Mouse (Mus musculus): ENCODE measurements around the gene Foxc1.

The Foxc1 gene

DNA sequence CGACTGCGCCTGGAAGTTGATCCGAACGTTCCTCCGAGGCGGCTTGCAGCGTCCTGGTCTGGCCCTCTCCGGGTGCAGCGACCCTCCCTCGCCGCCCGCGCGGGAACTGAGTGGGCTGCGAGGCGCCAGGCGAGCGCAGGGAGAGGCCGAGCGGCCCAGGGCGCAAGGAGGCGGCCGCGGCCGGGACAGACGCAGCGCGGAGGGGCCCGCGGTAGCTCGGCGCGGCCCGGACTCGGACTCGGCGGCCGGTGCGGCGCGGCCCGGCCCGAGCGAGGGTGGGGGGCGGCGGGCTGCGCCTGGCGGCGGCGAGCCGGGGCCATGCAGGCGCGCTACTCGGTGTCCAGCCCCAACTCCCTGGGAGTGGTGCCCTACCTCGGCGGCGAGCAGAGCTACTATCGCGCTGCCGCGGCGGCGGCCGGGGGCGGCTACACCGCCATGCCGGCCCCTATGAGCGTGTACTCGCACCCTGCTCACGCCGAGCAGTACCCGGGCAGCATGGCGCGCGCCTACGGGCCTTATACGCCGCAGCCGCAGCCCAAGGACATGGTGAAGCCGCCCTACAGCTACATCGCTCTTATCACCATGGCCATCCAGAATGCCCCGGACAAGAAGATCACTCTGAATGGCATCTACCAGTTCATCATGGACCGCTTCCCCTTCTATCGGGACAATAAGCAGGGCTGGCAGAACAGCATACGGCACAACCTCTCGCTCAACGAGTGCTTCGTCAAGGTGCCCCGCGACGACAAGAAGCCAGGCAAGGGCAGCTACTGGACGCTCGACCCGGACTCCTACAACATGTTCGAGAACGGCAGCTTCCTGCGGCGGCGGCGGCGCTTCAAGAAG lies 680 bp downstream of the Foxc1 start:
- no peak for DNase-seq (ENCODE audit: low spot score)

DNA sequence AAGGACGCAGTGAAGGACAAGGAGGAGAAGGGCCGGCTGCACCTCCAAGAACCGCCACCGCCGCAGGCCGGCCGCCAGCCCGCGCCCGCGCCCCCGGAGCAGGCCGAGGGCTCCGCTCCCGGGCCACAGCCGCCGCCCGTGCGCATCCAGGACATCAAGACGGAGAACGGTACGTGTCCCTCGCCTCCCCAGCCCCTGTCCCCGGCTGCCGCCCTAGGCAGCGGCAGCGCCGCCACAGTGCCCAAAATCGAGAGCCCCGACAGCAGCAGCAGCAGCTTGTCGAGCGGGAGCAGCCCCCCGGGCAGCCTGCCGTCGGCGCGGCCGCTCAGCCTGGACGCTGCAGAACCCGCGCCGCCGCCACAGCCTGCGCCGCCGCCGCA lies 1.3 kb downstream of the Foxc1 start:
- DNase-seq (ENCODE audit: low spot score) = no peak

DNA sequence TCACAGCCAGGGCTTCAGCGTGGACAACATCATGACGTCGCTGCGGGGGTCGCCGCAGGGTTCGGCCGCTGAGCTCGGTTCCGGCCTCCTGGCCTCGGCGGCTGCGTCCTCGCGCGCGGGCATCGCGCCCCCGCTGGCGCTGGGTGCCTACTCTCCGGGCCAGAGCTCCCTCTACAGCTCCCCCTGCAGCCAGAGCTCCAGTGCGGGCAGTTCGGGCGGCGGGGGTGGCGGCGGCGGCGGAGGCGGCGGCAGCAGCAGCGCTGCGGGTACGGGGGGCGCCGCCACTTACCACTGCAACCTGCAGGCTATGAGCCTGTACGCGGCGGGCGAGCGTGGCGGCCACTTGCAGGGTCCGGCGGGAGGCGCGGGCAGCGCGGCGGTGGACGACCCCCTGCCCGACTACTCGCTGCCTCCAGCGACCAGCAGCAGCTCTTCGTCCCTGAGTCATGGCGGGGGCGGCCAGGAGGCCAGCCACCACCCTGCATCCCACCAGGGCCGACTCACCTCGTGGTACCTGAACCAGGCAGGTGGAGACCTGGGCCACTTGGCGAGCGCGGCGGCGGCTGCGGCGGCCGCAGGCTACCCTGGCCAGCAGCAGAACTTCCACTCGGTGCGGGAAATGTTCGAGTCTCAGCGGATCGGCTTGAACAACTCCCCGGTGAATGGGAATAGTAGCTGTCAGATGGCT lies 1.8 kb downstream of the Foxc1 start:
- no peak for DNase-seq (ENCODE audit: low spot score)

DNA sequence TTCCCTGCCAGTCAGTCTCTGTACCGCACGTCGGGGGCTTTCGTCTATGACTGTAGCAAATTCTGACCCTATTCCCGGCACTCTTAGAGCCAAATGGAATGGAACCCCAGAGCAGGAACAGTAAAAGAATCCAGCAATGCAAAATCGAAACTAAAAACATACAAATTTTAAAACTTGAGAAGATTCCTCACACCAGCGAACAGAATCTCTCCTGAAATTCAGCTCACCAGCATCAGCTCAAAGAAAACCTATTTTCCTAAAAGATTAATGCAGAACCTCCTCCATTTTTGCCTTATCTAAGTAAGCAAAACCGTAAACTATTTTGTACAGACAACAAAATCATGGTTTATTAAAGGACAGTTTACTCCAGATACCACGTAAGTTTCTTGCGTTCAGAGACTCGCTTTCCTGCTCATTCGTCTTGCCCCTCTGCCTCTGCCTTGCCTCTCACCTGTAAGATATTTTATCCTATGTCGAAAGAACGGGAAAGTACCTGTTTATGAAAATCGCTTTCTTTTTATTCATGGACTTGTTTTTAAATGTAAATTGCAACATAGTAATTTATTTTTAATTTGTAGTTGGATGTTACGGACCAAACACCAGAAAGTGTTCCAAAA lies 2.5 kb downstream of the Foxc1 start:
- no peak for DNase-seq (ENCODE audit: low spot score)

DNA sequence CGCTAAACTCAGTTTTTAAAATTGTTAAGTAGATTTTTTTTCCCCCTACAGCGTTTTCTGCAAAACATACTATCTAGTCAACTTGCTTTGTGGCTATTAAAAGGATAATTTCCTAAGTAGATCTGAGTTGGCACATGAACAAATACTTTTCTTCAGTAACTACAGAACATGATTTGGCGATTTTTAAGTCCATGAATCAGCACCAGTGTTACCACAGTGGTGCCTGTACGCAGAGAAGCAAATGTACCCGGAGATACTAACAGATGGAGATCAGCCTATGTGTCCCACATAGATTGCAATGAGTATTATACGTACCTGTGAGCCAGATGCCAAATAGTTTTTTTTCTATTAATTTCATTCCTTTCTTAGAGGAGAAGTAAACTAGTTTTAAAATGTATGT lies 3.3 kb downstream of the Foxc1 start:
- no peak for DNase-seq (ENCODE audit: low spot score)

DNA sequence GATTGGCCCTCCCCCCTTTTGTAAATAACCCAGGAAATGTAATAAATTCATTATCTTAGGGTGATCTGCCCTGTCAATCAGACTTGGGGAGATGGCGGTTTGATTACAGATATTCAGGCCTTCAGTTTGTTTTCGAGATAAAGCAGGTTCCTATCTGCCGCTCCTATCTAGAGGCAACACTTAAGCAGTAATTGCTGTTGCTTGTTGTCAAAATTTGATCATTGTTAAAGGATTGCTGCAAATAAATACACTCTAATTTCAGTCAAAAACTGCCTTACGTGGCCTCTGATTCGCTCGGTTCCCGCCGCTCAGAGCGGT lies 3.9 kb downstream of the Foxc1 start:
- no peak for DNase-seq (ENCODE audit: low spot score)

DNA sequence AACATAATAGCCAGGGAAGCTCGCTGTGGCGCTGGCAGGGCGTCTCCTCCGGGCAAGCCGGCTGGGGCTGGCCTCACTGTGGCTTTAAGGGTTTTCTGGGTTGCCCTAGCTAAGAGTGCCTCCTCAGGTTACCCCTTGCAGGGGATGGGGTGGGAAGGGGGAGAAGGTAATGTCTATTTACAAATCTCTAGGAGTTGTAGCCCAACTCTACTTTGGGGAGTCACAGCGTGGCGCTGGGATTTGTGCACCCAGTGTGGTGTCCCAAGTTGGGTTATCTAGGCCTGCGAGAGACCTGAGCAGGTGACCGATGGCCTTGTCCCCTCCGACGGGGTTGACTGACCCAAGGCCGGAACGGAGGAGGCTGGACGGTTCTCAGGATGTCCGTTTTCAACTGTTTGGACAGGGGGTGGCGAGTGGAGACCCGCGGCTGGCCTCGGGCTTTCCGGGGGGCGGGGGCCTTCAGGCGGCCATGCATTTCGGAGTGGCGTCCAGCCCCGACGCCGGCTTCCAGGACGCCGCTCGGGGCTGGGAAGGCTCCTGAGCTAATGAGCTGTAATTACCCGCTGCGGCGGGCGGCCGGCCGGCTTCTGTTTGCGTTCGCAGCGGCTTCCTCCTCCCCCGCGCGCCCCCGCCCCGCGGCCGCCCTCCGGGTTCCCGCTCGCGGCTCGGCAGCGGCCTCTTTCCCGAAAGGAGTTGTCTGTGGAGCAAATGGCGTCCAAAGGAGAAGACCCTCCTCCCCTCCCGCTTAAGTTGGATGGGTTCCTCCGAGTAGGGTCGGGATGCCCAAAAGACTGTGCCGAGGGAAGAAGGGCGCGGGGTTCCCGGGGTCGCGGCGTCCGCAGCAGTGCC lies 4.5 kb downstream of the Foxc1 start:
- DNase-seq (ENCODE audit: low spot score) = no peak

DNA sequence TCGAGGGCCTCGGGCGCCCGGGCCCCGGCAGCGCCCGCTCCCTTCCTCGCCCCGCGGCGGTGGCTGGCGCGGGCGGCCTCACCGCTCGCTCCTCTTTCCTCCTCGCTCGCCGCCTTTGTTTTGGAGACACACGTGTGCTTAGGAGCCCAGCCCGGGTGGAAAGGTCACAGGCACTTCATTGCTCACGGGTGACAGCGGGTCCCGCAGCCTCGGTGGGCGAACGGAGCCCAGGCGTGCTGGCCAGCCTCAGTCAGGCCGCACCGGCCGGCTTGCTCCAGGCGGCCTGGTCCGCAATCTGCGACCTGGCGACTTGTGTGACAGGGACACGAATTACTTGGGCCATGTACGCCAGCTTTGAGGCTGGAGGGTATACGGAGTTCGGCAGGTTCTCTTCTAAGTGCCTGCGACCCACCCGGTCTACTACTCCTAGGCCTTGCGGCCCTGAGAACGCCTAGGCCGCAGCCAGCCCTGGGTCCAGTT lies 5.1 kb downstream of the Foxc1 start:
- DNase-seq (ENCODE audit: low spot score) = no peak

DNA sequence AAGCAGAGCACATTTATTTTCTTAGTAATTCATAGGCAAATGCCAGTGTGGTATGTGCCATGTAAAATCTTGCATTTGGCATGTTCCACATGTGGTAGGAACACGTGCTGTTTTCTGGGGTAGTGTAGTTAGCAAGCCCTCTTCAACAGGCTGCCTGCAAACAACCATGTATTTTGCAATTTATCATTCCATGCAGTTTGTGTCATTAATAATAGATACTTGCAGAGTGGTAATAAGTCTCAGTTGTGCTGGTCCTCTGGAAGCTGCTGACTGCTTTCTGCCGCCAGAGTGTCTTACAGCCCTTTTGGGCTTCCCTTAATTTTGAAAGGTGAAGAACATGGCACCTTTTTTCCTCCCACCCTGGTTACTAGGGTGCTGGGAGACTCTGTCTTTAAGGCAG lies 6.3 kb downstream of the Foxc1 start:
- DNase-seq (ENCODE audit: low spot score) = no peak

DNA sequence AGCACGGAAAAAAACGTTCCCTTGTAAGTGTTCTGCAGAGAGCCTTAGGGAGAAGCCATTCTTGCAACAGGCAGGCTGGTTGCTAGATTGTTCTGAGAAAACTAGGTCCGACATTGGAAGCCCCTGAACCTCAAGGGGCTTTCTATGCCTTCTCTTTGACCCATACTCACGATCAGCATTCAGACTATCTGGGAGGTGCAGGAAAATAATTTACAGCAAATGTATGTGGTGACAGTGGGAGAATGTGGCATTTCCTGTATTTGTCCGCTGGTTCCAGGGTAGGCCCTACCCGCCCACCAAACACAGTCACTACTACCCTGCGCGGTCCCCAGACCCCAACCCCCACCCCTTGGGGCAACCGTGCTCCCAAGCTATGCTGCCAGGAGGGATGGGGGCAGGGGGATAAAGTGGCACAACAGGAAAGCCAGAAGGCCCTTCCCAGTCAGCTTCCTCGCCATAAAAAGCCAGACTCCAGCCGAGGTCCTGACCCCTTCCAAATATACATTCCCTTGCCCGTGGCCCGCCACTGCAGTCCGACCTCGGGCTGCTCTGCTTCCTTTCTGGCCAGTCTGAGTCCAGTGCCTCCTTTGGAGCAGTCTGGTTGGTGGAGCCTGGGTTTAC lies 9.1 kb downstream of the Foxc1 start:
- DNase-seq (ENCODE audit: low spot score) = no peak

DNA sequence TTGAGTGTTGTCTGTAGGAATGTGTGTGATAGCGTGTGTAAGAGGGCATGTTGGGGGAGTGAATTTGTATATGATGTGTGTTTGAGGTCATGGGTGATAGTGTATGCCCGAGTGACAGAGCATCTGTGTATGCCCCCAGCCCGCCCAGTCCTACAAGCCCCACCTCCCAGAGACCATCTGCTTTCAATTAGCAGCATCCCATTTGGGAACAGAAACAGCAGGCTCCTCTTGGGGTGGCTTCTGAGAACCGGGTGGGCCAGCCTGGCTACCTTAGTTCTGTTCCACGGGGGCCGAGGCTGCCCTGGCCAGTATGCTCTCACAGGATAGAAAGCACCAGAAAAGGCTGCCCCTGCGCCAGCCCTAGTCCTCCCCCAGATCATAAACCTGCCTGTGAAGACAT lies 11.9 kb downstream of the Foxc1 start:
- DNase-seq (ENCODE audit: low spot score) = no peak

DNA sequence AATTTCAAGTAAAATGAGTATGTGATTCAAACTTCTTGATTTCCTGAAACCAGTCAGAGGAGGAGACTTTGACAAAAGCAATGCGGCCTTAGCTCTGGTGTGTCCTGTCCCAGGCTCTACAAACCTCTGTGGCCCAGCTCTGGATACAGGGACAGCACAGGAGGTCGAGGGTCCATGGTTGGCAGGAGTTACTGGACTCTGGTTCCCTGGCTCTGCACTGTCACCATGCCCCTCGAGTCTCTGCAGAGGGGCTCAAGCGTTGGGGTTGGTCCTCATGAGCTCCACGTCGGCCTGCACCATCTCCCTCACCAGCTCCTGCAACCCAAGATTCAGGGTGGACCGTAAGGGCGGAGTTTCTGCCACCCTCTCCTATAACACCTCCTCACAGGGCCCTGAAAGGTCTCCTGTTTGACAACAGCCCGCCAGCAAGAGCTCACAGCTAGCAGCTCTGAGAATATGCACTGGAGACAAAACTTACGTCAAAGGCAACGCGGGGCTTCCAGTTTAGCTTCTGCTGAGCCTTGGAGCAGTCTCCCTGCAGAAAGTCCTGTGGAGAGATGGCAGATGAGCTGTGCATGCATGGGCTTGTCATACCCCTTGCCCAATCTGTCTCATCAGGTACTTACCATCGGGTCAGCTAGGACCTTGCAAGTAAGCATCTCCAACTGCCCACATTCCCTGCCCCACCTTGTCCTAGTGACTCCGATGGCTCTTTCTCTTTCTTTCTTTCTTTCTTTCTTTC lies 13.4 kb downstream of the Foxc1 start:
- DNase-seq (ENCODE audit: low spot score) = no peak

DNA sequence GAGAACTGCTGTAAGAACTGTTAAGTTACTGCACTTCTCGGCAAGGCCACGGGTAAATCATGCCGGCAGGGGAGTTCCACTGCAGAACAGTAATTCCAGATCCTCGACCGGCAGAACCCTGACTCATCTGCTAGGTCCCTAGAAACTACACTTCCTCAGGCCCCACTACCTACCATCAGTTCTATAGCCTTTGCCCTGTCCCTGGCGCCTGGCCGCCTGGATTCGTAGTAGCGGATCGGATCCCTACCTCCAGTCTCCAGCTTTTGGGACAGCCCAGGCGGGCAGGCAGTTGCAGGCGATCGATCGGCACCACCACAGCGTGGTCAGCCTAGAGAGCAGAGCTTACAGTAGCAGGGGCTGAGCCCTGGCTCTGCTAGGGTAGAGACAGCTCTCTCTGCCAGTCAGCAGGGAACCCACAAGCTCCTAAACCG lies 14.2 kb downstream of the Foxc1 start:
- no peak for DNase-seq (ENCODE audit: low spot score)

DNA sequence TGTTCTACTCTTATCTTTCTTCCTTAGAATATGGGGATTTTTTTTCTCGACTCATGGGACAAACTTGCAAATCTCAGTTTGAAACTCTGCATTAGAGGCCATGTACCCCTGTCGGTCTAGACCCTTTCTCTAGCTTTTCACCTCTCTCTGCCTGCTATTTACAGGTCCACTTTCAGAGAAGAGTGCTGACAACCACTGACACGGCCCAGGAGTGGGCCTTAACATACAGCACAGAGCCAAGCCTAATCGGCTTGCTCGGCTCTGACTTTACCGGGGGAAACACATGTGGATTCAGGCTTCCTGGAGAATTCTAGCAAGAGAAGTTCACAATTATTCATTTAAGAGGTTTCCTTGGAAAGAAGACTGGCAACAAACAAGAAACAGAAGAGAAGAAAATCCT lies 14.6 kb downstream of the Foxc1 start:
- no peak for DNase-seq (ENCODE audit: low spot score)

DNA sequence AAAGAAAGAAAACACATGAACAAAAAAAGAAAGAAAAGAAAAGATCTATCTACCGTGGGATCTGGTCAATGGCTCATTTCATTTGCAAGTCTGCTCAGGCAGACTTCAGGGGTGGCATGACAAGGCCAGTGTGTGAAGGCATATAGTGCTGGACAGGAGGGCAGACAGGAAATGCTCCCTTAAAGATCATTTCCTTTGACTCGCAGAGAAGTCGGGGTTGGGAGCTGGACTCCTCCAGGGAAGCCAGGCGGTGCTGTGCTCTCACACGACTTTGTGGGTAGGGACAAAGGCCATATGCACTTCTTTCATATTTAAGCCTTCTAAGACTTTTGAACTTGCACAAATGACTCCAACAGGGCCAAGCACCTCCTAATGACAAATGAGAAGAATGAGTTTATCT lies 16.9 kb downstream of the Foxc1 start:
- DNase-seq (ENCODE audit: low spot score) = no peak

DNA sequence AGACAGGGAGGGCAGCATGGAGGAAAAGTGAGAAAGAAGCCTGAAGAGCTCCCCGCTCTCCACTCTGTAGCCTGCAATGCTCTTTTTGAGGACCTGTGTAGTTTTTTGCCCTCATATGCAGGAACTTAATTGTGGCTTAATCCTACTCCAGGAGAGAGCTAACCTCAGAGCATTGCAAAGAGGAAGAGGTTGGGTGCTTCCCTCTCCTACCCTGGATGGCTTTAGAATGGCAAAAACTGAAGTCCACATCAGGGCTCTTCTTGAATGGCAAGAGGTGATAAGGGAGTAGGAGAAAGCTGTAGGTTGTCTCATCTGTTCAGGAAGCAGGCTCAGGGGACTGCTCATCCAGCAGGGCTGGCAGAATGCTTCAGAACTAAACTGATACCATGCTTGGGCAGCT lies 18.7 kb downstream of the Foxc1 start:
- DNase-seq (ENCODE audit: low spot score) = no peak

DNA sequence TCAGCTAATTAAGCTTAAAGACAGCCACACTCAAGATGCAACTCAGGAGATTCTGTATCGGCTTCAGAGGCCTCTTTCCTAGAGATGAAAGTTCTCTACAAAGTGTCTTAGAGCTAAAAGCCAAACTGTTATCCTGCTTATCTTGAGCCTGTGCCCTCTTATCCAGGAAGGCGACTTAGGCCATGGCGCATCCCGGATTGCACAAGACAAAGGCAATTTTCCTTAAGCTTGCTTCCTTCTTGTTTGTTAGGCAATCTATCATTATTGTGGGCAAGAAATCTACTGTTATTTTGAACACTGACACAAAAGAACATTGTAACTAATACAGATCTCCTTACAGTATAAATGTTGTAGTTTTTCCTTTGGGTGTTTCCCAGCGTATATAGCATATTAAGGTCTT lies 20.7 kb downstream of the Foxc1 start:
- DNase-seq (ENCODE audit: low spot score) = no peak

DNA sequence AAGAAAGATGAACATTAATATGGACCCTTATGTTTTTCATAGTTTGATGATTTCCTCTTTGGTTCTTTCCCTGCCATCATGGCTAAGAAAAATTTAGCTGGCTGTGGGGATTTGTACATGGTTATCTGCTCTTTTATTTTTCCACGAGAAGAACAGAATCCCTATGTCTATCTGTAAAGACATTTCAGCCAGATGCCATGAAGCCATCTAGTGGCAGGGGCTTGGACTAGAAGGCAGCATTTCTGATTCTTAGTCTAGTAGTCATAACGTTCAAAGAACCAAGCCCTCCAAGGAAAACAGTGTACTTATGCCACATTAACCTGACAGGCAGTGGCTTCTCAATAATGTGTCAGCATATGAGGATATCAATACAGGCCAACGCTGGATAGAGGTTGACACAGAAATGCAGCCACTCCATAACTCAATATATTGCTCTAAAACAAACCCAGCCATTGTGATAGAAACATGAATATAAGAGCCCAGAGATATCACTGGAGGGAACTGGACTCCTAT lies 21.4 kb downstream of the Foxc1 start:
- DNase-seq (ENCODE audit: low spot score) = no peak

DNA sequence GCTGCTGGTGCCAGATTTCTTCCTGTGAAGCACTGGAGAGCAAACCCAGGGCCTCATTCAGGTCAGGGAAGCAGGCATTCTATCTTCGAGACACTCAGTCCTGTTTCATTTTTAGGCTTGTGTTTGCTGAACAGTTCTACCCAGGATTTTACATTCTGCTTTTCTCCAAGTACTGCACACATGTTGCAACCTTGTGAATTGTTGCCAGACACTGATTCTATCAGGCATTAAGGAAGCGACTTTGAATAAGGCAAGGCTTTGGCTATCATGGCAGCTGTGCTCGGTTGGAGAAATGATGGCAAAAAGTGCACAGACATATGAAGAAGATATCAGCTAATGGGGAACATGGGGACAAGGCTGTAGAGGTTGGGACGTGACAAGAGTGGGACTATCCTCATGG lies 22.0 kb downstream of the Foxc1 start:
- no peak for DNase-seq (ENCODE audit: low spot score)

DNA sequence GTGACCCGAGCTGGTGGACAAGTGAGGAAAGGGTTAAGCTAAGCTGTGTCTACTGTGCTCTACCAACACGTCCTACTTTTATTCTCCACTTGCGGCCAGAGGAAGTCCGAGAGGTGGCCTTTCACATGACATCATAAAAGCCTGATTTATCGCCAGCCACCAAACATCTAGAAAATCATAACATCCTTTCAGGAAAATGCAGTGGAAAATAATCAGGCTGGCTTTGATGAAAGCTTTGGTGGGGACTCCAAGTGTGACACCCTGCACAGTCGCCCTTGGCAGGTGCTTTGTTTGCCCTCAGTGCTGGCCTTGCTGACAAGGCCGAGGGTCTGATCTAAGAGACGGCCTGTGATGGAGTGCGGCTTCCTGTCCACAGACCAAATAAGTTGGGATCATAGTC lies 23.9 kb downstream of the Foxc1 start:
- DNase-seq (ENCODE audit: low spot score) = no peak

DNA sequence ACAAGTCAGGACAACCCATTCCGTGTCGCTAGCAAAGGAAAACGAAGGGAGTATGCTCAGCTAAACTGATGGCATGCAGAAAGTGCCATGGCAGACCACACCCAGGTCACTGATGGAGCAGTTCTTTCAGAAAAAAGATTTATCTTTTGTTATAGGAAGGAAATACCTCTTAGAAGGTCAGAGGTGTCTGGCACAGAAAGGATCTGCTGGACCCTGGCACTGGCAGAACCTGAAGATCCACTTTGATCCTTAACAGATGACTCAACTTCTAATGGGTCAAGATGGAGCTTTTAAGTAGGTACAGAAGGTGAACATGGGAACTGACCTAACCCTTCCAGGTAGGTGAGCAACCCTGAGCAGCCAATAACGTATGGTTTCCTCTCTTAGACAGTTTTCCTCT lies 29.4 kb downstream of the Foxc1 start:
- DNase-seq (ENCODE audit: low spot score) = no peak
